Mouse (Mus musculus) kidney, embryonic 14.5 days (tissue): ENCODE measurements around the gene Hivep1. TPM values are rescaled to one million over a fixed set of nuclear protein-coding genes. Genes with fewer than 3 reads are reported as not detected.

Source experiments
- ATAC-seq: fragments of 200-750 bp; cut with Nextera tagmentation; 2 replicates; pipeline ENCODE4 v1.8.0; 2017; ENCODE audit warnings: moderate number of reproducible peaks, mild to moderate bottlenecking, moderate TSS enrichment, moderate library complexity; ENCODE audit not compliant: low FRiP score, low TSS enrichment
- H3K27ac ChIP-seq: fragments of 300-500 bp; sonication (generic); 2 replicates; pipeline ENCODE4 v1.5.1; 2014; ENCODE audit warnings: low read depth, mild to moderate bottlenecking, low read length, moderate library complexity, mixed read lengths
- H3K27me3 ChIP-seq: fragments of 300-500 bp; sonication (generic); 2 replicates; pipeline ENCODE4 v1.6.1; 2014; ENCODE audit warnings: mild to moderate bottlenecking, low read length; ENCODE audit not compliant: control insufficient read depth, insufficient read depth
- H3K36me3 ChIP-seq: fragments of 300-500 bp; sonication (generic); 2 replicates; pipeline ENCODE4 v1.6.1; 2014; ENCODE audit warnings: low read length, mixed read lengths; ENCODE audit not compliant: control insufficient read depth, insufficient read depth
- H3K4me1 ChIP-seq: fragments of 300-500 bp; sonication (generic); 2 replicates; pipeline ENCODE4 v1.6.1; 2014; ENCODE audit warnings: low read length, mixed read lengths; ENCODE audit not compliant: control insufficient read depth, insufficient read depth
- H3K4me2 ChIP-seq: fragments of 300-500 bp; sonication (generic); replicated peaks from 2 replicates; pipeline ENCODE4 v1.6.1; 2014; ENCODE audit warnings: low read depth, mild to moderate bottlenecking, low read length
- H3K4me3 ChIP-seq: fragments of 300-500 bp; sonication (generic); 2 replicates; pipeline ENCODE4 v1.5.1; 2014; ENCODE audit warnings: mild to moderate bottlenecking, low read length
- H3K9ac ChIP-seq: fragments of 300-500 bp; sonication (generic); 2 replicates; pipeline ENCODE4 v1.6.1; 2014; ENCODE audit warnings: low read depth, mild to moderate bottlenecking, low read length, moderate library complexity
- H3K9me3 ChIP-seq: fragments of 300-500 bp; sonication (generic); 2 replicates; pipeline ENCODE4 v1.6.1; 2016; ENCODE audit warnings: low read length; ENCODE audit not compliant: control insufficient read depth
- WGBS: fragments of 180-500 bp; shearing (Covaris S2); extraction: QIAGEN DNeasy Blood & Tissue Kit; methylation state at CpG from one replicate; pipeline ENCODE4 v1.1.7; 2014; 5-methylcytosine and 5-hydroxymethylcytosine counted together
- polyA plus RNA-seq: library from polyadenylated mRNA; unstranded; fragments of >200 nt; fragmentation: Nextera tagmentation; extraction: Ambion mirVana; gene quantifications from 2 replicates; pipeline ENCODE4 v1.2.1, GENCODE M21; 2014

Gene Hivep1
- polyA plus RNA-seq, 1 experiment from 2014 or later: 16.1 TPM

DNA sequence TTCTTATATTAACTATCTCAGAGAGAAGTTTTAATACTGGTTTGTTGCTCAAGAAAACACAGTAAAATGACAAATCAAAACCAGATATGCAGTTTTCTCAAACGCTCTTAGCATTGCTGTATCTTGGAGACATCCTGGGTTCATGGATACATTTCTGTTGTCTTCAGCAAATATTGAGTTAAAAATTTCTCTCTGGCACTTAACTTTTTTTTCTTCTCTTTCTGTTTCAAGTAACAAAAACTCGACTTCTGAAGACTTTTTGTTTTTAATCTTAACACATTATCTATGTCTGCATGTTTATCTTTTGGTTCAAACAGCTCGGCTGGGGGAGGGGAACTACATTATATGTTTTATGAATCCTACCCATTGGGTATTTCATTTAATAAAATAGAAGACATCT, 1.7 kb upstream of the Hivep1 start:
- ATAC-seq: no peak
- Histone ChIP-seq H3K4me2 (peak overlapping the region; percentile 72), H3K4me1 (peaks cover 4% of the 10 kb centered on the region; the same call in 1 of the 2 replicates), H3K27me3 (no peaks in the 10 kb centered on the region), H3K9ac (peak overlapping the region; percentile 78; the same call in 1 of the 2 replicates), H3K4me3 (peak overlapping the region; percentile 72), H3K36me3 (no peaks in the 10 kb centered on the region), H3K27ac (peak overlapping the region; percentile 95; the same call in 1 of the 2 replicates), H3K9me3 (no peaks in the 10 kb centered on the region)
- WGBS: 9% methylated on average over 3 of the region's 3 CpGs

GRCm38 (mm10) chr13:42050880-42051201, 980 bp upstream of the Hivep1 start:
- ATAC-seq: no peak
- Histone ChIP-seq H3K27ac (peak overlapping the region; percentile 95), H3K9ac (peak overlapping the region; percentile 78), H3K27me3 (no peaks in the 10 kb centered on the region), H3K4me1 (peaks cover 4% of the 10 kb centered on the region; the same call in 1 of the 2 replicates), H3K9me3 (no peaks in the 10 kb centered on the region), H3K4me3 (peak overlapping the region; percentile 72), H3K36me3 (peaks cover 6% of the 10 kb centered on the region; the same call in 1 of the 2 replicates), H3K4me2 (peak overlapping the region; percentile 72)
- WGBS: 2% methylated on average over 10 of the region's 10 CpGs

GRCm38 (mm10) chr13:42051202-42051906, 467 bp upstream of the Hivep1 start:
- Histone ChIP-seq H3K27me3 (no peaks in the 10 kb centered on the region), H3K9ac (peak overlapping the region; percentile 78), H3K4me2 (peak overlapping the region; percentile 84), H3K27ac (peak overlapping the region; percentile 95), H3K9me3 (no peaks in the 10 kb centered on the region), H3K4me3 (peak overlapping the region; percentile 72), H3K36me3 (peaks cover 11% of the 10 kb centered on the region; the same call in 1 of the 2 replicates), H3K4me1 (peaks cover 4% of the 10 kb centered on the region; the same call in 1 of the 2 replicates)
- peak; percentile 87 for ATAC-seq
- under 1% methylated on average over 23 of the region's 51 CpGs for WGBS

DNA sequence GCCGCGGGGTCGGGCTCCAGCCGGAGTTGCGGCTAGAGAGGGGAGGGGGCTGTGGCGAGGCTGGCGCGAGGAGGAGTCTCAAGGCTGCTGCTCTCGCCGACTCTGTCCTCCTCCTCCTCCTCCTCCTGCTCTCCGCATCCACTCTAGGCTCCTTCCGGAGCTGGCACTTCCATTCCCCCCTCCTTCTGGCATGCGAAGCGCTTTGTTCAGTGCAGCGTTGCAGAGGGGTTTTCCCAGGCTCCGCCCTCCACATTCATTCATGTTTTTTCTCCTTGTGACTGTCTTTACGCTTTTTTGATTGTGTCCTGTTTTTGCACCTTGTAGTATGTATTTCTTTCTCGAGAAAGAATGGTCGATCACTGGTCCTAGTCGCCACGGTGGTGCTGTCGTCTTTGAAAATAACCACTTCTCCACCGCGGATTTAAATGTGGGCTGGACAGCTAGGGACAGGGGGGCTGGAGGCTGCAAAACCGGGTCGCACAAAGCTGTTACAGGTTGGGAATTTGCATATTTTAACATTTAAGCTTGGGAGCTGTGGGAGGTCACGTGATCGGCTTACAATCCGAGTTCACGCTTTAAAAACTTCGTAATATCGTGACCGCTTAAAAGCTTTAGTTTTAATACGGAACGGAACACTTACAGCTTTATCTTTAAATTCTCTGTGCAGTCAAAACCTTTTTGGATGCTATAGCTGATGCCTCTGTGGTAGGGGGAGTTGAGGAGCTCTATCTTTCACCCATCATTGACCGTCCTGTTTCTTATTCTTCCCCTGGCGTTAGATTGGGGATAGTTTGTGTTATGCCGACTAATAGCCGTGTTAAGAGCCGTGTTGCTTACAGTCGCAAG, 1.1 kb downstream of the Hivep1 start:
- peak overlapping the region; percentile 84 for H3K4me2 ChIP-seq
- H3K36me3 ChIP-seq: peaks cover 15% of the 10 kb centered on the region; the same call in 1 of the 2 replicates
- H3K9me3 ChIP-seq: no peaks in the 10 kb centered on the region
- peak; percentile 64 for ATAC-seq
- H3K4me3 ChIP-seq: peak overlapping the region; percentile 72
- 1% methylated on average over 36 of the region's 41 CpGs for WGBS
- peak overlapping the region; percentile 78 for H3K9ac ChIP-seq
- peaks cover 4% of the 10 kb centered on the region; the same call in 1 of the 2 replicates for H3K4me1 ChIP-seq
- H3K27me3 ChIP-seq: no peaks in the 10 kb centered on the region
- peak overlapping the region; percentile 97 for H3K27ac ChIP-seq

DNA sequence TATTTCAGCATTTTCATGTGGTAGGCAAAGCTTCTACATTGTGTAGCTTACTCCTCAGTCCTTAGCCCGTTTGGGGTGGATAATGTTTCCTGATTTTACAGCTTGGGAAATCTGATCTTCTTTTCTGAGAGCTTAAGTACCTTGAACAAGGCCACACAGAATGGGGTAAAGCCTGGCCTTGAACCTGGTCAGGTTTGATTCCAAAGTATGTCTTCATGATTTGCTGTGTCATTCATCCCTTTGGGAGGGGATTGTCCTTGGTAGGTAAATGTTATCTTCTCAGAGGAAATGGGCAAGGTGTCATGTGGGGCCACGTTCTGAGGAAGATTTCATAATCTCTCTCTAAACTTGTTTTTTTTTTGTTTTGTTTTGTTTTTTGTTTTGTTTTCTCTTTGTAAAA, 1.8 kb downstream of the Hivep1 start:
- ATAC-seq: no peak
- peak overlapping the region; percentile 84 for H3K4me2 ChIP-seq
- no peaks in the 10 kb centered on the region for H3K27me3 ChIP-seq
- H3K4me3 ChIP-seq: peak overlapping the region; percentile 72
- H3K27ac ChIP-seq: peak overlapping the region; percentile 97; the same call in 1 of the 2 replicates
- no peaks in the 10 kb centered on the region for H3K9me3 ChIP-seq
- 21% methylated on average over 2 of the region's 2 CpGs for WGBS
- H3K36me3 ChIP-seq: peaks cover 17% of the 10 kb centered on the region; the same call in 1 of the 2 replicates
- H3K4me1 ChIP-seq: peaks cover 4% of the 10 kb centered on the region; the same call in 1 of the 2 replicates
- peak overlapping the region; percentile 78; the same call in 1 of the 2 replicates for H3K9ac ChIP-seq

DNA sequence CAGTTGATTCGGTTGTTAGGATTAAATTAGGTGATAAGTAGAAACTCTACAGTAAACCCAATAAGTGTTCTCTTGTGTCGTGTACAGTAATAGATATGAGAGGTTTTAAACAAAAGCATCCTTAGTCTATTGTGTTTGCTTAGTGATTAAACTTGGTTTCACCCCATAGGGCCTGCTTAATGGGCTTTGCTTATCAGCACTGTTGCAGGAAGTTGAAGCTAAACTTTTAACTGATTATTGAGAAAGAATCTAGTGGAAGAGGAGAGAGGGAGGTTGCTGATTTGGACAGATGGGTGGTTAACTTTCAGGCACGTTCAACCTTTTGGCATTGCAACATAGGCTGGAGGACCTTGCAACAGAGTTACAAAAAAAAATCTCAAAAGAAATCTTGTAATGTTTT, 2.3 kb downstream of the Hivep1 start:
- Histone ChIP-seq H3K4me1 (peaks cover 4% of the 10 kb centered on the region; the same call in 1 of the 2 replicates), H3K27ac (no peak overlapping the region), H3K4me3 (no peak overlapping the region), H3K9ac (no peak overlapping the region), H3K27me3 (no peaks in the 10 kb centered on the region), H3K36me3 (peaks cover 17% of the 10 kb centered on the region; the same call in 1 of the 2 replicates), H3K9me3 (no peaks in the 10 kb centered on the region), H3K4me2 (peak overlapping the region; percentile 84)
- ATAC-seq: no peak
- WGBS: 55% methylated on average over 3 of the region's 3 CpGs

- no peak for ATAC-seq
- H3K4me1 ChIP-seq: peaks cover 4% of the 10 kb centered on the region; the same call in 1 of the 2 replicates
- 93% methylated on average over 2 of the region's 2 CpGs for WGBS
- no peak overlapping the region for H3K4me2 ChIP-seq
- no peak overlapping the region for H3K27ac ChIP-seq
- no peak overlapping the region for H3K9ac ChIP-seq
- H3K9me3 ChIP-seq: no peaks in the 10 kb centered on the region
- no peaks in the 10 kb centered on the region for H3K27me3 ChIP-seq
- no peak overlapping the region for H3K4me3 ChIP-seq
- H3K36me3 ChIP-seq: peaks cover 28% of the 10 kb centered on the region; the same call in 1 of the 2 replicates
Observed at GRCm38 (mm10) chr13:42056712-42057332, 5.0 kb downstream of the Hivep1 start.

DNA sequence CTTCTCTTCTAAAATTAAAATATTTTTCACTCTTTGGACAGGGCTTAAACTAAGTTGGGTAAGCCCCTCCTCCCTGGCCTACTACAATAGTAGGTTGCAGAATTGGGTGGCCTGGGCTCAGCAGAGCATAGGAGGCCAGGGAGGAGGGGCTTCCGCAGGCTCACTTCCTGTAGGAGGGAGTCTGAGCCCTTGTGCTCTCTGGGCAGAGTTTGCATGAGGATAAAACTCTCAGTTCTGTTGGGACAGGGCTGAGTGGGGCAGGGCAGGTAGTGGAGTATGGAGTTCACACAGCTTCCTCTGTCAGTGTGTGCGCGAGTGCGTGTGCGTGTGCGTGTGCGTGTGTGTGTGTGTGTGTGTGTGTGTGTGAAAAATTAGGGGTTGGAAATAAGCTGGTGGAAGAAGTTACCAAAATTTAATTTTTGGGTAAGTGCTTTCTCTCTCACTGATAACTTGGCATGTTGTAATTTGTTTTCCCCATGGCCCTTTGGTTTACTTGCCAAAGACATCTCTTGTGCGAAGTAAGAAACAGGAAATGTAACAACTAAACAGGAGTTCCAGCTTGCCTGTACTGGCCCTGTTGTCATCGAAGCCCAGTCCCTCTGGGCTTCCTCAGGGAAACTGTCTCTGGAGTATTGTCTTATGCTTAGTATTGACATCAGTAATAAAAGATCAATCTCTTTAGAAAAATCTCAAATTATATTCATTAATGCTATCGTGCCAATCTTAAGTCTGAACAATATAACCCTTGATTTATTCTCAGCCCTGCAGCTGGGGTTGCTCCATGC, 9.2 kb downstream of the Hivep1 start:
- H3K4me1 ChIP-seq: no peaks in the 10 kb centered on the region; the same call in 1 of the 2 replicates
- H3K4me2 ChIP-seq: no peak overlapping the region
- no peak overlapping the region for H3K9ac ChIP-seq
- 88% methylated on average over 10 of the region's 10 CpGs for WGBS
- H3K27ac ChIP-seq: no peak overlapping the region
- H3K27me3 ChIP-seq: no peaks in the 10 kb centered on the region
- H3K36me3 ChIP-seq: peaks cover 35% of the 10 kb centered on the region; the same call in 1 of the 2 replicates
- no peak overlapping the region for H3K4me3 ChIP-seq
- no peaks in the 10 kb centered on the region for H3K9me3 ChIP-seq
- peak; percentile 75; the same call in 1 of the 2 replicates for ATAC-seq
